In genomic region chr11:111583606-111584005, GRCm38 (mm10) we compare ENCODE assay signal across 11 mouse cellular contexts.
A peak's percentile ranks its signal among the peaks of the same experiment; 100 is the strongest.
DNase-seq lines count a peak whose midpoint lies in the region; ATAC-seq lines count a peak whose summit lies in the region.
"Had no signal": no experiment of that assay in that cellular context is flagged by ENCODE, and none has a peak within 500 bp of the region (broad histone marks: within the 10 kb centered on the region; RNA-seq: fewer than 3 reads in every experiment).

No protein-coding gene starts in this region.

- peak overlapping the region; percentile 9; the same call in 1 of the 2 replicates for H3K4me3 ChIP-seq in heart, embryonic 15.5 days
- H3K4me3 ChIP-seq in midbrain, embryonic 11.5 days (ENCODE audit: low read depth, low read length), result no peak overlapping the region
- H3K4me3 ChIP-seq in midbrain, embryonic 15.5 days, result no peak overlapping the region
- H3K4me3 ChIP-seq in limb, embryonic 11.5 days (ENCODE audit: low read depth, low read length), result no peak overlapping the region
- H3K4me3 ChIP-seq: hindbrain, embryonic 15.5 days; midbrain, embryonic 12.5 days had no signal

- no peaks in the 10 kb centered on the region for H3K27me3 ChIP-seq in heart, embryonic 15.5 days
- no peaks in the 10 kb centered on the region for H3K27me3 ChIP-seq in midbrain, embryonic 11.5 days (ENCODE audit: control insufficient read depth, insufficient read depth, low read length)
- H3K27me3 ChIP-seq in midbrain, embryonic 15.5 days (replicated peaks), result no peaks in the 10 kb centered on the region
- H3K27me3 ChIP-seq in limb, embryonic 11.5 days (ENCODE audit: control insufficient read depth, insufficient read depth, low read length), result no peaks in the 10 kb centered on the region
- H3K27me3 ChIP-seq: hindbrain, embryonic 15.5 days; midbrain, embryonic 12.5 days had no signal

- intact Hi-C loops in heart, postnatal 14 days (cut with DNase I), result no loop called here
- intact Hi-C loops in left cerebral cortex, postnatal 10 days (cut with DNase I), result no loop called here

- no peak for ATAC-seq in heart, embryonic 15.5 days (replicated peaks; ENCODE audit: insufficient number of reproducible peaks, insufficient read depth, low FRiP score, low read depth)
- ATAC-seq in midbrain, embryonic 11.5 days (ENCODE audit: low FRiP score), result no peak
- ATAC-seq in midbrain, embryonic 15.5 days (replicated peaks), result no peak
- ATAC-seq in limb, embryonic 11.5 days (ENCODE audit: insufficient number of reproducible peaks, low FRiP score, low TSS enrichment, low read depth), result no peak
- ATAC-seq in activated CD4-positive, CD25-positive, alpha-beta regulatory T cell, adult 4 months, result no peak
- ATAC-seq: Patski had no signal

- no peak overlapping the region for H3K9ac ChIP-seq in heart, embryonic 15.5 days
- H3K9ac ChIP-seq in midbrain, embryonic 11.5 days (ENCODE audit: low read length), result no peak overlapping the region
- no peak overlapping the region for H3K9ac ChIP-seq in midbrain, embryonic 15.5 days
- H3K9ac ChIP-seq in limb, embryonic 11.5 days (ENCODE audit: low read length), result no peak overlapping the region
- H3K9ac ChIP-seq: hindbrain, embryonic 15.5 days; midbrain, embryonic 12.5 days had no signal

- no peaks in the 10 kb centered on the region for H3K36me3 ChIP-seq in heart, embryonic 15.5 days
- no peaks in the 10 kb centered on the region for H3K36me3 ChIP-seq in midbrain, embryonic 11.5 days (ENCODE audit: control insufficient read depth, insufficient read depth, low read length)
- no peaks in the 10 kb centered on the region for H3K36me3 ChIP-seq in midbrain, embryonic 15.5 days (replicated peaks)
- no peaks in the 10 kb centered on the region for H3K36me3 ChIP-seq in limb, embryonic 11.5 days (ENCODE audit: control insufficient read depth, insufficient read depth, low read length)
- H3K36me3 ChIP-seq: hindbrain, embryonic 15.5 days; midbrain, embryonic 12.5 days had no signal

- peak overlapping the region; percentile 32 for H3K4me2 ChIP-seq in heart, embryonic 15.5 days
- H3K4me2 ChIP-seq in midbrain, embryonic 11.5 days, result no peak overlapping the region
- no peak overlapping the region for H3K4me2 ChIP-seq in midbrain, embryonic 15.5 days
- no peak overlapping the region for H3K4me2 ChIP-seq in limb, embryonic 11.5 days (ENCODE audit: low read depth, severe bottlenecking)
- H3K4me2 ChIP-seq: hindbrain, embryonic 15.5 days; midbrain, embryonic 12.5 days had no signal

- no peaks in the 10 kb centered on the region for H3K9me3 ChIP-seq in heart, embryonic 15.5 days (replicated peaks)
- H3K9me3 ChIP-seq in midbrain, embryonic 11.5 days (ENCODE audit: control insufficient read depth, low read length), result no peaks in the 10 kb centered on the region
- H3K9me3 ChIP-seq in midbrain, embryonic 15.5 days, result no peaks in the 10 kb centered on the region
- H3K9me3 ChIP-seq in limb, embryonic 11.5 days (ENCODE audit: control insufficient read depth, low read length), result no peaks in the 10 kb centered on the region
- H3K9me3 ChIP-seq: hindbrain, embryonic 15.5 days; midbrain, embryonic 12.5 days had no signal

- no peak overlapping the region for H3K27ac ChIP-seq in heart, embryonic 15.5 days
- H3K27ac ChIP-seq in midbrain, embryonic 11.5 days (ENCODE audit: low read depth, low read length), result no peak overlapping the region
- no peak overlapping the region for H3K27ac ChIP-seq in midbrain, embryonic 15.5 days
- H3K27ac ChIP-seq in limb, embryonic 11.5 days (replicated peaks; ENCODE audit: low read depth, low read length), result no peak overlapping the region
- H3K27ac ChIP-seq: hindbrain, embryonic 15.5 days; midbrain, embryonic 12.5 days had no signal

- DNase-seq in heart, postnatal 14 days, result no peak
- DNase-seq in midbrain, embryonic 11.5 days (ENCODE audit: low spot score, missing footprints), result peak; percentile 79
- peak; percentile 36 for DNase-seq in limb, embryonic 11.5 days (ENCODE audit: low spot score)
- peak; percentile 5 for DNase-seq in yolk sac, embryonic 10.5 days (ENCODE audit: low spot score)
- no peak for DNase-seq in left cerebral cortex, postnatal 10 days (ENCODE audit: extremely low spot score in 1 of 2, low spot score in 2 of 2)

- no peaks in the 10 kb centered on the region for H3K4me1 ChIP-seq in heart, embryonic 15.5 days (replicated peaks)
- H3K4me1 ChIP-seq in midbrain, embryonic 11.5 days (ENCODE audit: control insufficient read depth, insufficient read depth, low read length), result no peaks in the 10 kb centered on the region
- H3K4me1 ChIP-seq in midbrain, embryonic 15.5 days, result no peaks in the 10 kb centered on the region
- 0 out of 2 replicates have a peak, but pooled peaks cover 3% of the 10 kb centered on the region for H3K4me1 ChIP-seq in limb, embryonic 11.5 days (ENCODE audit: control insufficient read depth, insufficient read depth, low read length)
- H3K4me1 ChIP-seq: hindbrain, embryonic 15.5 days; midbrain, embryonic 12.5 days had no signal

- WGBS in heart, embryonic 15.5 days, result 49% methylated on average over 13 of the region's 13 CpGs
- 75% methylated on average over 13 of the region's 13 CpGs for WGBS in midbrain, embryonic 11.5 days
- WGBS in midbrain, embryonic 15.5 days, result 82% methylated on average over 13 of the region's 13 CpGs
- WGBS in limb, embryonic 11.5 days, result 56% methylated on average over 13 of the region's 13 CpGs

Comparison
In these comparisons a context has a peak if more than half of its experiments do, and no peak if none do; other contexts are left out.
1. DNase-seq: peak in midbrain, embryonic 11.5 days (single experiment), limb, embryonic 11.5 days (single experiment) and yolk sac, embryonic 10.5 days (single experiment); none in heart, postnatal 14 days (0 of 2) and left cerebral cortex, postnatal 10 days (0 of 2).